Mouse (Mus musculus) kidney, postnatal 10 days (tissue): ENCODE measurements around the gene Il18.

Experiments used
- DNase-seq: peaks from one replicate; pipeline ENCODE4 v3.0.0; 2021; ENCODE audit warnings: mixed read lengths

Gene Il18

DNA sequence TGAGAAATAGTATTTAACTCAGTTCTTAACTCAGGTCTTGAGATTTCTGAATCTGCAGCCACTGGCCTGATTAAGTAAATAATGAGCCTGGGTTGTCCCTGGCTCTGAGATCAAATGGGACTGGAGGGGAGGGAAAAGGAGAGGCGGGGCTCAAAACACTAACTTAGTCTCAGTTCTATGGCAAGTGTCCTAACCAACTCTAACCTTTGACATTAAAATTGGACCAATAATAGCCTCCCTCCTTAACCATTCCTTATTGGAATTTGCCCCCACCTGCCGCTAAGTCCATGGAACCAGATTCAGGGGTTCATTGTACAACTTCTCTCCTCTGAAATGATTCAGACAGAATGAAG lies 443 bp downstream of the Il18 start, which contains the start of gene Bco2:
Bco2 (minus strand) TSS at position 88 of the 353 bp plus-strand sequence.
- no peak for DNase-seq

DNA sequence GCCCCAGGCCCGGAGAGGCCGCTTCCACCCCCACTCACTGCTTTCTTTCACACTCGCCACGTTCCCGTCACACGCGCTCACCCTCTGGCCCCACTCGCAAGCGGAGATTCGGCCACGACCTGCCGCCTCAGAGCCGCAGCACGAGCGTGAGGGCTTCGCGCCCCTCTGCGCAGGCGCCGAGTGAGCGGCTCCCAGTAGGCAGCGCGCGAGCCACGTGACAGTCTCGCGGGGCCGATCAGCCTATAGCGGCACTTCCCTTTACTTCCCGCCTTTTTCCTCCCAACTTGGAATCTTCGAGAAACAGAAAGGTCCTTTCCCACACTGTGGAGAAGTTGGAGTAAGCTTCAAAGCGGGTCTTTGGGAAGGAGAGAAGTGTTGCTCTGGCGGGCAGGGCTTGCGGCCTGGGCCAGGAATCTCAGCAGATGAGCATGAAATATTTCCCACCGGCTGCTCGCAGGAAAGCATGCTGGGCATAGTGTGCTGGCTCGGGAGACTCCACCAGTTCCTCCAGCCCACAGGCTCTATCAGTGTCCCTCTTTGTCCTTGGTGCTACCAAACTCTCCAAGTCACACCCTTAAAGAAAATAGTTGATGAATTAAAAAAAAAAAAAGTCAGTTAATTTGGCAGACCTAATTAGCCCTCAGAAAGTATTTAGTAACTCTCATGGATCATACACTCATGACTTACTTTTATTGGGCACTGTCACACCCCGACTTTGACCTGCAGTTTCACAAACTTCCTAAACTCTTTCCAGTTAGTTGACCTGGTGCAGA lies 6.7 kb downstream of the Il18 start, which contains the start of gene Tex12:
Tex12 (minus strand) TSS at position 181 of the 773 bp plus-strand sequence.
- no peak for DNase-seq

DNA sequence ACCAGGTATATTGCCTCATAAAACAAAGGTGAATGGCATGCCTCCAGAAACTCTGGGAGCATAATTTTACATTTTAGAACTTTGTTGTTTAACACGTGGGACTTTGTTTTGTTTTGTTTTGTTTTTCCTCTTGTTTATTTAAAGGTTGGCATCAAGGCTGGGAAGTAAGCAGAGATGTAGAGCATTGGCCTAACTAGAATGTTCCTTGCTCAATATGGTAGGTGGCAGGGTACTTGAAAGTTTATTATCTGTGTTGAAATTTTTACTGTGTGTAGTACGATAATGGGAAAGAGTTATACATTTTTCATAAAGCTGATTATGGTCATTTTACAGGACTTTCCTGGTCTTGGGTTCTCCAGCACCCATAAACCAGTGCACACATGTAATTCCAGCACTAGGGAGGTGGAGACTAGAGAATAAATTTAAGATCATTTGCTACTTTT lies 7.3 kb downstream of the Il18 start:
- no peak for DNase-seq

DNA sequence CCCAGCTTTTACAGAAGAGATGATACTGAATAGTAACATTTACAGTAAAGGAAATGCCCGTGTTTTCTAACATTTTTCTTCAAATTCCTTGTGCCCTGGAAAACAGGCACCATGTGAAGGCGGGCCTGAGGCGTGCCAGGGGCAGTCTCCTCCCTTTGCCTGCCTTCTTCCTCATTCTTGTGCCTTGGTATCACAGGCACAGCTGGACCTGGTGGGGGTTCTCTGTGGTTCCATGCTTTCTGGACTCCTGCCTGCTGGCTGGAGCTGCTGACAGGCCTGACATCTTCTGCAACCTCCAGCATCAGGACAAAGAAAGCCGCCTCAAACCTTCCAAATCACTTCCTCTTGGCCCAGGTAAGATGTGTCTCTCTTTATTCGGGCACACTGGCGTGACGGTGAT lies 10.5 kb downstream of the Il18 start:
- DNase-seq = no peak

DNA sequence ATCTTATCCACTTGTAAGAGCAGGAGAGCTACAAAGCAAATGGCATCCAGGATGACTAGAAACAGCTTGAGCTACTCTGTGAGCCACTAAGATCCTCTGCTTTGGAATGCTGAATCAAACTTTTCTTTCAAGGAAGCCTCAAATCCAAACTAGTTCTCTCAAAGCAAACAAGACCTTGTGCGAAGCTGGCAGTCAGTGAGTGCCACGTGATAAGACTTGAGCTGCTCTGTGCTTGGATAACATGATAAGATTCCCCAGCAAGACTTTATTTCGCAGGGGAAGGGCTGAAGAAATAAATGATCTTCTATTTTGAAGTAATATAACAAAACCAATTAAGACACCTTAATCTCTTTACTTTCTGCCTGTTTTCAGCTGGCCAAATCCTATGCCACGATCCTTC lies 11.3 kb downstream of the Il18 start:
- no peak for DNase-seq

DNA sequence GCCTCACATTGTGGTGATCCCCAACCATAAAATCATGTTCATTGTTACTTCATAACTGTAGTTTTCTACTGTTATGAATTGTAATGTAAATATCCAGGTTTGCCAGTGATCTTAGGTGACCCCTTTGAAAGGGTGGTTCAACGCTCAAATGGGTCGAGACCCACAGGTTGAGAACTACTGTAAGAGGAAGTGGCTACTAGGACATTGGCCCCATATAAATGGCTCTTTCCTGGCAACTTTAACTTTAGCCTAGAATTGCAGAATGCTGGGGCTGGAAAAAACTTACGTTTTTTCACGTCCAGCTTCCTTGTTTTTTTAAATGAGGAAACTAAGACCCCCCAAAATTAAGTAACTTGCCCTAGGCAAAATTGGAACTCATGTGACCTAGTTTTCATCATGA lies 12.7 kb downstream of the Il18 start:
- no peak for DNase-seq

DNA sequence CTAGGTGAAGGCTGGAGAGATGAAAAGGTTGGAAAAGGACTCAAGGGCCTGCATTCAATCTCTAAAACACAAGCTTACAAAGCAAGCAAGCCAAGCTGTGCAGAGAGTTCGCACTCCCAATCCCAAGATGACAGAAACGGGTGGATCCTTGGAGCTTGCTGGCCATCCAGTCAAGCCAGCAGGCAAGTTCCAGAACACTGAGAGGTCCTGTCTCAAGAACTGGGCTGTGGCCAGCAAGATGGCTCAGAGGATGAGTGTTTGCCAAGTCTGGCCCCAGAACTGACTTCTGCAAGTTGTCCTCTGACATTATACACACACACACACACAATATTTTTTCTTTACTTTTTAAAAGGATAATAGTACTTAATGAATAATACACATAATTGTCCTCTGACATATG lies 13.3 kb downstream of the Il18 start:
- no peak for DNase-seq

DNA sequence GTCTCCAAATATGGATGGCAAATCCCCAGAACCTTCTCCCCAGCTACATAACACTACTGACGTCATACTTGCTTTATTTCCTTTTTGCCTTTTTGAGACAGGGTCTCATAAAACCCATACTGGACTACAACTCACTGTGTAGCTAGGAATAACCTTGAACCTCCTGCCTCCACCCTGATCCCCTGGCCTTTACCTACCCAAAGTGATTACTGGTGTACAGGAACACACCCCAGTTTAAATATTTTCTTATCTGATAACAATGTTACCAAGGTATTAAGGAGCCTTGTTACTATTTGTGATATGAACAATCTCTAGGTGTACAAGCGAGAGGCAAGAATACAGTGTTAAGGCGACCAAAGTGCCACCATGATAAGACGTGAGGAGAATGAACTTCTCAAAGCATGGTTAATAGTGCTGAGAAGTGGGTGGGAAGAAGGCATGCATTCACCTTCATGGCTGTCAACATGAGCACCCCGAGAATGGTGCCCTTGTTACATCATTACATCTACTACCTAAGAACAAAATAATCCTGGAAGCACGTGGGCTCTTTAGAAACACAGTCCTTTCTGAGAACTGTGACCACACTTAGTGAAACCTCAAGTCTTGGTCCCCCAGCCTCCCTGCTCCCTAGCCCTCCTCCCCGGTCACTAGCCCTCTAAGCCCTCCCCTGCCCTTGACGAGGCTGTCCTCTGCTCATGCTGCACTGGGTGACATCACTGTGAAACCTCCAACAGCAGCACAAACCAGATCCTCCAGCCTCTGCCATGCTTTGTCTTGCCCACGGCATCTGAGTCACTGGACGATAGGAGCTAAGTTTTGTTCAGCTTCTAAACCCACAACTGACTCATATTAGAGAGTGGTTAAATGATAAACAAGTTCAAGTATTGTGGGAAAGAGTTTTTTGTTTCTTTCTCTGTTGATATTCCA lies 15.2 kb downstream of the Il18 start:
- DNase-seq = no peak

DNA sequence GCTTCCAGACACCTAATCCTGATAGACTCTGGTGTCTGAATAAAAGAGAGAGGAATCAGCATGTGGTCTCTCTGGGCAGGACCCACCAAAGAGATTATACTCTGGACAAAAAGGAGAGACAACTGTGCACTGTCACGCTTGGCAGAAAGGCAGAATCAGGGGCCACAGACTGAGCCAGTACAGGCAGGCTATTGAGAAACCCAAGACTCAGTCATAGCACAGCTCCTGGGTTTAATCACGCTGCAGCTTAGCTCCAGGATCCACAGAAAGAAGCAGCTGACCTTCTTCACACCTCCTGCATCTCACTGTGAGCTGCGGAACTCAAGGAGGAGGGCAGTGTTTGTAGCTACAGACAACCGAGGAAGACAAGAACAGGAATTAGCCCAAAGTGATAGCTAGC lies 25.7 kb downstream of the Il18 start:
- no peak for DNase-seq

DNA sequence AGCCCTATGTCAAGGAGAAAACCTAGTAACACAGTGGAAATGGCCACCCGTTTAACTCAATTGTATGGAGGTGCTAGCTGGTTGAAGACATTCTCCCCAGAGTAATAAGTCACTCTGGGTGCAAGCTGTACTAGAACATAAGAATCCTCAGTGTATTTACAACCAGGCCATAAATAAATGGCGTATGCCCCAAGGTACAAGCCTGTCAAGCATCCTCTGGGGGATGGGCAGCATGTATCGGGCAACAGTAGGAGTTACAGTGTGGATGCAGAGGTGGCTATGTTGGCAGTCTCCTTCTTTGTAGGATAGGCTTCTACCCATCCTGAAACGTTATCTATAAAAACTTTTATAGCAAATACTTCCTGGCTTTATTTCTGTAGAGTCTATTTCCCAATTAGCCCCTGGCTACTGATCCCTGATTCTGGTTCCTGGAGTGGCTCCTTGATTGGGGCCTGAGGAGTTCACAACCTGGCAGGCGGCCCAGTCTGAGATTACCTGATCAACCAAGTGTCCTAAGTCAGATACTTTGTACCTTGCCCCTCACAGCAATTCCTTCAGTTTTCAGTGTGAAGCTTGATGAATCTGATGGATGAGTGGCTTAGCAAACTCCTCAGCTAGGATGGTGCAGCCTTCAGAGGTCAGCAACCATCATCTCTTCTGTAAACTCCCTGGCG lies 30.7 kb downstream of the Il18 start:
- DNase-seq = peak; percentile 77

DNA sequence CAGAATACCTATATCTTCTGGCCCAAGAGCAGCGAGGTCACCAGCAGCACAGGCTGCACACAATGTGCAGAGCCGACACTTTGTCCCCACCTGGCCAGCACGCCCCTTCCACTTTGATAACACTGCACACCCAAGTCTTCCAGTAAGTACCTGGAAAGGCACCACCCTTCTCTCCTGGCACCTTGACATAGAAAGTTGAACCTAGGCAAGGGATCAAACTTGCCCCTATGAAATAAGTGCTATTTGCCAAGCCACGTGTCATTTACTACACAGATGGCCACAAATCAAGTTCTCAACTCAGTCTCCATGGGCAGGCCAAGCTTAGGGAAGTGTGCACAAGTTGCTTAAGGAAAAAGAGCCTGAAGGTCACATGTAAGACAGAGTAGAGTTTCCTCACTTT lies 32.3 kb downstream of the Il18 start:
- no peak for DNase-seq

DNA sequence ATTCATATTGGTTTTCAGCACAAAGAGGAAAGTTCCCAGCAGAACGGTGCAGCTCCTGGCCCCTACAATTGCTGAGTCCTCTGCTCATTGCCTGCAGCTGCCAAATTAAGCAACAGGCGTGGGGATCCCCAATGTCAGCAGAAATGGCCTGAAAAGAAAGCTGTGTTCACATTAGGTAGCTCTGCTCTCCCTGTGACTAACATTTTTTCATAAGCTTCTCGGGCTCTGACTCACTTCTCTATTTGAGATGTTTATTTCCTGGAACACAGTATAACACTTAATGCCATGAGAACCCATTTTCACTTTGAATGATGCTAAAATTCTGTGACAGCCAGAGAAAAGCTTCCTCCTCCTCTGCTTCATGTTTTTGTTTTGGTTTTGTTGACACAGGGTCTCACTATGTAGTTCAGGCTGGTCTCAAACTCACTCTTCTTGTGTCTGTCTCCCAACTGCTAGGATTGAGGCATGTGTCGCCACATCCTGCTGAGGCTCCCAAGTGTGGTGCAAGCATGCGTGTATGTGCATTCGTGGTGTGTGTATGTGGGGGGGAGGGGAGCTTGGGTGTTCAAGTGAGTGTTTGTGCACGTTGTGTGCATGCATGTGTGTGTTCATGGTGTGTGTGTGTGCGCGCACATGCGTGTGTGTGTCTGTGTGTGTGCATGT lies 36.4 kb downstream of the Il18 start:
- no peak for DNase-seq

DNA sequence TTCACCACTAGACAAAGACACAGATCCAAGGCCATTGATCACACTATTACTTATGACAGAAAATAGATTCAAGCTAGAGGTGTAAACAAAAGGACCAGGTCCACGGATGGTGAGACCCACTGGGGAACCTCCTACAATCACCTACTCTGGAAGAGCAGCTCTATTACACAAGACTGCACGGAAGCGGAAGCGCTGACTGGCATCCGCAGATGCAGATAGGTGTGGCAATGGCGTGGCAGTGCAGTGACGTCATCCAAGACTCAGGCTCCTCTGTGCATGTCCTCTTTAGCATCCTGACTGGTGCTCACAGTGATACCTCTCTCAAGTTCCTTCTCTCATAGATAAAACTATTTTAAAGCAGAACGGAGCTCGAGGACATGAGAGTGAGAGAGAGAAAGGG lies 38.3 kb downstream of the Il18 start:
- DNase-seq = no peak

DNA sequence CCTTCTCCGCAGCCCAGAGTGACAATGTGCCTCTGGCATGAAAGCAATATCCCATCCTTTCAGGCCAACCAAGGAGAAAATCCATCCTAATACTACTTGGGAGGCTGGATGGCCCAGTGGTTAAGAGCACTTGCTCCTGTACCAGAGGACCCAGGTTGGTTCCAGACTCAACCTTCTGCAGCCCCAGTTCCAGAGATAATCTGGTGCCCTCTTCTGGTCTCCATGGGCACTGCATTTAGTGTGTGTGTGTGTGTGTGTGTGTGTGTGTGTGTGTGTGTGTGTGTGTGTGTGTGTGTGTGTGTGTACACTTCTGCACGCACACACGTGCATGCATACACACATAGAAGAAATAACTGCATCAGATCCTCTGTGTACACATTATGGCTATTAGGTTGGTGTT lies 38.9 kb downstream of the Il18 start:
- DNase-seq = peak; percentile 43

DNA sequence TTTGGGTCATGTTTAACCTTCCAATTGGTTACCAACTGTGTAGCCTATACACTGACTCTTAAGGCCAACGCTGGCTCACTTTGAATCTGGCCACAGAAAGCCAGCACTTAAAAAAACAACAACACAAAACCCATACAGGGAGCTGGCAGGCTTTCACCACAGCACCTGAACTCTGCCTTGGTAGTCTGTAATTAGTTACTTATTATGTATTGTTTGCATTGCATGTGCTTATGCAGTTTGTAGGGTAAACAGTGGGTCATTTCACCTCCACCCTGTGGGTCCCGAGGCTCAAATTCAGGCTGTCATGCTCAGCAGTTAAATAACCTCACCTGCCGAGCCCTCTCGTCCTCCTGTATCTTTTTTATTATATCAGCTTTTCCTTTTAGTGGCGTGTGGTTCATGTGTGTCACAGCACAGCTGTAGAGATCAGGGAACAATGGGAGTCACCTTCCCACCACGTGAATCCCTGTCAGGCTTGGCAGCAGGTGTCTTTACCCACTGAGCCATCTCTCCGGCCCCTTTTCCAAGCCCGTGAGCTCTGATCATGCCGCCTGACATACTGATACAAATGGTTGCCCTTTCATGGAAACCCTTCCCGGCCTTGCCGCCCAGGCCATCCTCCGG lies 40.3 kb downstream of the Il18 start:
- peak; percentile 23 for DNase-seq

DNA sequence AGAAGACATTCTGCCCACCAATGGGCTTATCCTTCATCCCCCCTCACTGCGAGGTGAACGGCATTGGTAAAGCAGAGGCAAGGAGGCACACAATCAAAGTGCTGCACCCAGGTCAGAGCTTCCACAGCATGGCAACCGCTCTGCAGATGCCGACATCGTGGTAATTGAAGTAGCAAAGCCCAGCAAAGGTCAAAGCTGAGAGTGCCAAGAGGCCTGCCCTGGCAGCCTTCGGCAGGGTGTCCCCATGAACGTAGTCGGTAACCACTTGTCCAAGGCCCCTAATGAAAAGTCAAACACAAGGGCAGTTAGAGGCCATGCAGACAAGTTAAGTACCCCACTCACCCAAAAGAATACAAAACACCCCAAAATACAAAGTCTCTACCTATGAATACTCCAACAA lies 42.3 kb downstream of the Il18 start:
- DNase-seq = no peak

DNA sequence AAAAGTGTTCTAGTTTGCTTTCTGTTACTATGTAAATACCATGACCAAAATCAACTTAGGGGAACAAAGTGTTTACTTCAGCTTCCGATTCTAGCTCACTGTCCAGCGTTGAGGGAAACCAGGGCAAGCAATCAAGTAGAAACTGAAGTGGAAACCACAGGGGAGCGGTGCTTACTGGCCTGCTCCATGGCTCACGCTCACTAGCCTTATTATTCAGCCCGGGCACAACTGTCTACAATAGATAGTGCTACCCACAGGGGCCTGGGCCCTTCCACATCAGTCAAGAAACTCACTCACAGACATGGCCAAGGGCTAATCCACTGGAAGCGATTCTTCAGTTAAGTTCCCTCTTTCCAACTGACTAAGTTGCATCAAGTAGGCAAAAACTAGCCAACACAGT lies 46.9 kb downstream of the Il18 start:
- no peak for DNase-seq

DNA sequence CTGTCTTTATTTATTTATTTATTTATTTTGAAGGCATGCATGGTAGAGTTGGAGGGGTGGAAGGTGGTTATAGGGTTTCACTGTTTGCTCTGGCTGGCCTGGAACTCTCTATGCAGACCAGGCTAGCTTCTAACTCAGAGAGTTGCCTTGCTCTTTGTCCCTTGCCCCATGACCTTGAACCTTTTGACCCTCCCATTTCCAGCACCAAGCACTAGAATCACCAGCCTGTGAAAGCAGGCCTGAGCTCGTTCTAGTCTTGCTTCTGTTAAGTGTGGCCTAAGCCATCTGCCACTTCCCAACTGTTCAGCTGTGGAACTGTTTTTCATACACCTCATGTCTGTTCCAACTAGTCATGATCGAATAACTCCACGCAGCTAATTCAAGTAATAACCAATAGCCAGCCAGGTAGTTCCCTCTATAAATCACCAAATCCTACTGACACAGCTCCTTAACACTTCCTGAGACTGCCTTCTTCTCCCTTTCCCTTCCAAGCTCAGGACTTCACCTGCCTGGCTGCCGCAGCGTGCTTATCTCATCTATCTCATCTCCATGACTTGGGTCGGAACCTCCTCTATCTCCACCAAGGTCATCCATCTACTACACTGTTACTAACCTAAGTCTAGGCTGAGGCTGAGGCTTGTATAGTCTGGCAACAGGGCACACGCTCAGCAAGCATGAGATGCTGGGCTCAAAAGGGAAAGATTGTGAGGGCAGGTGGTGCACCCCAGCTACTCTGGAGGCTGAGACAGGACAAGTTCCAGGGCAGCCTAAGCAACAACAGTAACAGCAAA lies 47.6 kb downstream of the Il18 start:
- DNase-seq = no peak

DNA sequence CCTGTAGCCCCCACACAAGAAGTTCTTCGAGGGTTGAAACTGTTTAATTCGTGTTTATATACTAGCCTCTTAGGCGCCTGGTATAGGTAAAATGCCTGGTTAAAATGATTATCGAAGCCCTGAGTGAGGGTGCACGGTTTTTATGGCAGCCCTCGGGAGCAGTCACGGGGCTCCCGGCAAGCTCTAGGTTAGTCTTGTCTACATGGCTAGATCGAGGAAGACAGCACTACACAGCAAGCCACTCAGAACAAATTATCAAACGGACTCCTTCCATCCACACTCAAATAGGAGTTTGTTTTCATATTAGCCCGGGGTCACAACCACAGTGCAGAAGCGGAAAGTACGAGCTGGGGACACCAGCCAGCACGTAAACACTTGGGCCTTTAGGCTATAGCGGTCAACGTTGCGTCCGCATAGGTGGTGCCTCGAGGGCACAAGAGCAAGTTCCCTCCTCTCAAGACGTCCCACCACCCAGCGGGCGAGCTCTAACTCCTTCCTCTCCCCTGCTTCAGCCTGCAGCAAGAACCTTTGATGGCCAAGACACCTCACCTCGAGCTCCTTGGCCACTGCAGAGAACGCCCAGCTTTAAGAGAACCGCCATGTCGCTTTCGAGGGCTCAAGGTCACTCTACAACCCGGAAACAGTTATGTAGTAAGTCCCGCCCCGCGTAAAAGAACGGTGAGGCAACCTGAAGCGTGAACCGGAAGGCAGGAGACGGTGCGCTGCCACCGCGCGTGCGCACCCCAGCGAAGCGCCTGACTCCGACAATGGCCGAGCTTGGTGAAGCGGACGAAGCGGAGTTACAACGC lies 48.8 kb downstream of the Il18 start, which contains the start of the genes Sdhd and Timm8b:
Sdhd (minus strand) TSS at position 624 of the 809 bp plus-strand sequence.
Timm8b (plus strand) TSS at position 722 of the 809 bp plus-strand sequence.
- DNase-seq = peak; percentile 95

DNA sequence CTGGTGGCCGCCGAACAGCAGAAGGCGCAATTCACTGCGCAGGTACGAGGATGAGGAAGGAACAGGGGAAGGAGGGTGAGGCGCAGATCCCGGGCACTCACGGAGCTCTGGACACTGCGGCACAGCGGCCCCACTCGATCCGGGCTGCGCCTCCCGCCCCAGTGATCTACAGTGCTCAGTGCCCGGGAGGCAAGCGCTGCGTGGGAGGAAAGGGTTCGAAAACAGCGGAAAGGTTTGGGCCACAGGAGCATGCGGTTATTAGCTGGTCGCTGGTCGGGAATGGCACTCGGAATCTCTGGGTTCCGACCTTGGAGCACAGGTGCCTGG lies 49.3 kb downstream of the Il18 start:
- no peak for DNase-seq

DNA sequence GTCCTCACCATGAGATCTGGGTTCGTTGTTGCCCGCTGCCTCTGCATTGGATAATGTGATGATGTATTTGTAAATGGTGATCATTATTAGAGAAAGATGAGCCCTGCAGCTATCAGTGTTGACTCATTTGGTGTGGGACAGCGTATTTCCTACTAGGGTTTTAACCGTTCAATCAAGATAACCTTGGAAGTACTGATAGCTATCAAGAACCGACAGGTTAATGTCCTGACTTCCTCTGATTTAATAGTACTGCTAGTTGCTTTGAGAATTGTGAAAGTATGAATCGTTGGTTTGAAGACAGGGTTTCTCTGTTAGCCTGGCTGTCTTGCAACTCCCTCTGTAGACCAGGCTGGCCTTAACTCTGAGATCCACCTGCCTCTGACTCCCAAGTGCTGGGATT lies 49.7 kb downstream of the Il18 start:
- no peak for DNase-seq
